Mouse (Mus musculus) lung, adult 2 months (tissue): Measurements from ENCODE around the gene Islr. TPM values are rescaled to one million over a fixed set of nuclear protein-coding genes. Genes with fewer than 3 reads are reported as not detected.

ENCODE experiments used
- DNase-seq: peaks from one replicate; pipeline ENCODE4 v3.0.0; 2022
- H3K4me1 ChIP-seq: fragments of 200-500 bp; 2 replicates; pipeline ENCODE4 v1.6.1; 2011; ENCODE audit warnings: low read length; ENCODE audit not compliant: control insufficient read depth, insufficient read depth
- H3K4me3 ChIP-seq: fragments of 200-500 bp; replicated peaks from 2 replicates; pipeline ENCODE3; 2011; ENCODE audit warnings: low read depth, mild to moderate bottlenecking, control low read depth, low read length; ENCODE audit errors: extremely low read depth
- CTCF ChIP-seq: fragments of 200-500 bp; IDR thresholded peaks from 2 replicates; pipeline ENCODE4 v1.5.1; 2011; ENCODE audit warnings: mild to moderate bottlenecking, low read length, control low read depth; ENCODE audit not compliant: insufficient read depth
- POLR2A ChIP-seq: fragments of 200-500 bp; IDR thresholded peaks from 2 replicates; pipeline ENCODE4 v1.6.1; 2011; ENCODE audit warnings: low read depth, mild to moderate bottlenecking, control low read depth, low read length, borderline replicate concordance; ENCODE audit errors: extremely low read depth
- WGBS: fragments of 180-500 bp; shearing (Covaris S2); methylation state at CpG from one replicate; pipeline ENCODE4 v1.1.7; 2018; 5-methylcytosine and 5-hydroxymethylcytosine counted together
- polyA plus RNA-seq: library from polyadenylated mRNA; depleted of rRNA; stranded (reverse); fragments of >200 nt; gene quantifications from 2 replicates; pipeline ENCODE4 v1.2.3, GENCODE M21; 2012

Gene Islr
- polyA plus RNA-seq, 1 experiment = 74.0 TPM

- Histone ChIP-seq H3K4me1 (no peaks in the 10 kb centered on the region), H3K4me3 (no peak overlapping the region)
- 61% methylated on average over 2 of the region's 2 CpGs for WGBS
- TF ChIP-seq POLR2A (no peak), CTCF (no peak)
- no peak for DNase-seq
These were observed 31.2 kb downstream of the Islr start for GRCm38 (mm10) chr9:58172863-58173262.

DNA sequence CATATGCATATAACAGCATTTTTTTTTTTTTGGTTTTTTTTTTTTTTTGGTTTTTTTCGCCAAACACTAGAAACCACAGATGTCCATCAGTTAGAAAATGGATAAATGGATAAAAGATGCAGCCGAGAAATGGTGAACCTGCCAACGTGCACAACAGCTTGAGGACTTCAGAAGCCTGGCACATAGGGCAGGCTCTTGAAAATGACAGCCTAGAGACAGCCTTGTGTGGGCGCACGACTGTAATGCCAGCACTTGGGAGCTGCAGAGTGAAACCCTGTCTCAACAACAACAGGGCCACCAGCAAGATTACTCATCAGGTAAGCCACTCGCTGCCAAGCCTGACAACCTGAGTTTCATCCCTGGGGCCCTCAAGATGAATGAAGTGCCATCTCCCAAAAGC lies 34.7 kb downstream of the Islr start:
- no peak for DNase-seq
- H3K4me1 ChIP-seq = no peaks in the 10 kb centered on the region
- H3K4me3 ChIP-seq = no peak overlapping the region
- TF ChIP-seq CTCF (no peak), POLR2A (no peak)
- 85% methylated on average over 6 of the region's 6 CpGs for WGBS

DNA sequence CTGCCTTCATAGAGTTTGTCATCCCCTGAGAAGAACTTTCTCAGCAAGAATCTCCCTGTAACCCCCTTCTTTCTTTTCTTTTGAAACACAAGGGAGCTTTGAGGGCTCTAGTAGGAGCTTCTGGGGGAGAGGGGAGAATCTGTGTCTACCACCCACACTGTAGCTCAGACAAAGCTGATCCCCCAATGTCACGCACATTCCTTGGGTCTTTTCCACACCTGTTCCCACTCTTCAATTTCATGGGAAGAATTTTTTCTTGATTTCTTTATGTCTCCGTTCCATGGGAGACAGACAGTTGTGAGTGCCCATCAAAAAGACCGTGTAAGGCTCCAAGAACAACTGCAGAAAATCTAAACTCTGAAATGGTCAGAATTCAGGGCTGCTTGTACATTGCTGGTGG lies 35.2 kb downstream of the Islr start:
- no peaks in the 10 kb centered on the region for H3K4me1 ChIP-seq
- H3K4me3 ChIP-seq = no peak overlapping the region
- DNase-seq = no peak
- 70% methylated on average over 3 of the region's 3 CpGs for WGBS
- TF ChIP-seq CTCF (no peak), POLR2A (no peak)

GRCm38 (mm10) chr9:58165779-58166178 lies 38.3 kb downstream of the Islr start:
- no peak for DNase-seq
- Histone ChIP-seq H3K4me1 (no peaks in the 10 kb centered on the region), H3K4me3 (no peak overlapping the region)
- 72% methylated on average over 1 of the region's 1 CpGs for WGBS
- TF ChIP-seq CTCF (no peak), POLR2A (no peak)

- no peaks in the 10 kb centered on the region for H3K4me1 ChIP-seq
- no peak overlapping the region for H3K4me3 ChIP-seq
- DNase-seq = no peak
- WGBS = 73% methylated on average over 5 of the region's 5 CpGs
- no peak for TF ChIP-seq CTCF
- no peak for TF ChIP-seq POLR2A
These were observed 41.0 kb downstream of the Islr start for GRCm38 (mm10) chr9:58163146-58163545.

- TF ChIP-seq CTCF (no peak), POLR2A (no peak)
These were observed 41.9 kb downstream of the Islr start for GRCm38 (mm10) chr9:58162173-58162572.

GRCm38 (mm10) chr9:58160315-58160714 lies 43.8 kb downstream of the Islr start:
- WGBS = 53% methylated on average over 5 of the region's 5 CpGs
- Histone ChIP-seq H3K4me1 (no peaks in the 10 kb centered on the region), H3K4me3 (no peak overlapping the region)
- TF ChIP-seq CTCF = no peak
- no peak for TF ChIP-seq POLR2A
- no peak for DNase-seq

More at GRCm38 (mm10) chr9:58162173-58162572, 41.9 kb downstream of the Islr start:
- Histone ChIP-seq H3K4me3 (no peak overlapping the region), H3K4me1 (no peaks in the 10 kb centered on the region)
- 90% methylated on average over 3 of the region's 3 CpGs for WGBS
- no peak for DNase-seq

DNA sequence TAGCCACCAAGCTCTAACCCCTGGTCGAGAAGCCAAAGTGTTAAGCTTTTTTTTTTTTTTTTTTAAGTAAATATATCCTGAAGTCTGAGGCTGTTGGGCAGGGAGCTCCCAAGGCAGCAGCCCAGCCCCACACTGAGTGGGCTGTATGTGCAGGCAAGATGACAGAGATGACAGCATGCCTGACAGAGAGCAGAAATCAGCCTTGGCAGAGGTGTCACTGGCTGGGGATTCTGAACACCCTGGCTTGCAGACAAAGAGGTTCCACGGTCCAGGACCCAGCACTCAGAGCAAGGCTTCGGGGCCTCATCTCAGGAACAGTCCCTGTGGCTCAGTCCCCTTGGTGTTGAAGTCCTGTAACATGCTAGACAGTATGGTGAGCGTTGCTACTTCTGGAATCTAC lies 44.3 kb downstream of the Islr start:
- 32% methylated on average over 4 of the region's 4 CpGs for WGBS
- no peak for TF ChIP-seq CTCF
- TF ChIP-seq POLR2A = no peak
- no peak for DNase-seq
- Histone ChIP-seq H3K4me3 (no peak overlapping the region), H3K4me1 (no peaks in the 10 kb centered on the region)

GRCm38 (mm10) chr9:58158541-58159311 lies 45.4 kb downstream of the Islr start:
- WGBS = 36% methylated on average over 7 of the region's 7 CpGs
- no peak for TF ChIP-seq POLR2A
- TF ChIP-seq CTCF = no peak
- H3K4me1 ChIP-seq = no peaks in the 10 kb centered on the region
- no peak for DNase-seq
- H3K4me3 ChIP-seq = peak overlapping the region; percentile 44

GRCm38 (mm10) chr9:58157838-58158237 lies 46.3 kb downstream of the Islr start:
- no peak for DNase-seq
- TF ChIP-seq CTCF (no peak), POLR2A (no peak)
- H3K4me3 ChIP-seq = no peak overlapping the region
- H3K4me1 ChIP-seq = no peaks in the 10 kb centered on the region
- 58% methylated on average over 13 of the region's 13 CpGs for WGBS
